Mouse (Mus musculus): ENCODE data around the gene Spns3.

Gene Spns3

GRCm38 (mm10) chr11:72518449-72518848, 31.9 kb downstream of the Spns3 start:
- DNase-seq (ENCODE audit: low spot score in 2 of 2): no peak

- no peak for DNase-seq (ENCODE audit: low spot score in 2 of 2)
Measured at GRCm38 (mm10) chr11:72514967-72515366, 35.3 kb downstream of the Spns3 start.

GRCm38 (mm10) chr11:72508651-72509050, 41.7 kb downstream of the Spns3 start:
- no peak for DNase-seq (ENCODE audit: low spot score in 2 of 2)

GRCm38 (mm10) chr11:72507651-72508050, 42.7 kb downstream of the Spns3 start:
- DNase-seq (ENCODE audit: low spot score in 2 of 2): no peak

GRCm38 (mm10) chr11:72504016-72504797, 46.1 kb downstream of the Spns3 start:
- no peak for DNase-seq (ENCODE audit: low spot score in 2 of 2)

- DNase-seq (ENCODE audit: low spot score in 2 of 2): no peak
Measured at GRCm38 (mm10) chr11:72503501-72503921, 46.8 kb downstream of the Spns3 start.

- no peak for DNase-seq (ENCODE audit: low spot score in 2 of 2)
Measured at GRCm38 (mm10) chr11:72502236-72502635, 48.1 kb downstream of the Spns3 start.

GRCm38 (mm10) chr11:72501426-72502002, 48.8 kb downstream of the Spns3 start:
- DNase-seq (ENCODE audit: low spot score in 2 of 2): no peak

GRCm38 (mm10) chr11:72500139-72500538, 50.2 kb downstream of the Spns3 start:
- DNase-seq (ENCODE audit: low spot score in 2 of 2): no peak

GRCm38 (mm10) chr11:72497367-72497766, 52.9 kb downstream of the Spns3 start:
- no peak for DNase-seq (ENCODE audit: low spot score in 2 of 2)

GRCm38 (mm10) chr11:72496775-72497174, 53.5 kb downstream of the Spns3 start:
- no peak for DNase-seq (ENCODE audit: low spot score in 2 of 2)

- no peak for DNase-seq (ENCODE audit: low spot score in 2 of 2)
Measured at GRCm38 (mm10) chr11:72496066-72496465, 54.2 kb downstream of the Spns3 start.

GRCm38 (mm10) chr11:72494046-72494988, 56.0 kb downstream of the Spns3 start:
- DNase-seq (ENCODE audit: low spot score in 2 of 2): no peak

- no peak for DNase-seq (ENCODE audit: low spot score in 2 of 2)
Measured at GRCm38 (mm10) chr11:72491130-72491960, 59.0 kb downstream of the Spns3 start.

- DNase-seq (ENCODE audit: low spot score in 2 of 2): peak; percentile 75 to 84
Measured at GRCm38 (mm10) chr11:72489881-72490301, 60.4 kb downstream of the Spns3 start, which contains the start of gene Spns2. TSS of gene Spns2 (minus strand) at chr11:72489904.

- DNase-seq (ENCODE audit: low spot score in 2 of 2): no peak
Measured at GRCm38 (mm10) chr11:72489397-72489796, 60.9 kb downstream of the Spns3 start.

- DNase-seq (ENCODE audit: low spot score in 2 of 2): no peak
Measured at GRCm38 (mm10) chr11:72488753-72489271, 61.5 kb downstream of the Spns3 start.

GRCm38 (mm10) chr11:72487739-72488138, 62.6 kb downstream of the Spns3 start:
- no peak for DNase-seq (ENCODE audit: low spot score in 2 of 2)

GRCm38 (mm10) chr11:72487171-72487570, 63.1 kb downstream of the Spns3 start:
- DNase-seq (ENCODE audit: low spot score in 2 of 2): no peak

- DNase-seq (ENCODE audit: low spot score in 2 of 2): no peak
Measured at GRCm38 (mm10) chr11:72485960-72486359, 64.3 kb downstream of the Spns3 start.

- DNase-seq (ENCODE audit: low spot score in 2 of 2): no peak
Measured at GRCm38 (mm10) chr11:72485157-72485556, 65.1 kb downstream of the Spns3 start.
